Mouse (Mus musculus) heart, embryonic 16.5 days (tissue): Measurements from ENCODE around the gene Myl9. TPM values are rescaled to one million over a fixed set of nuclear protein-coding genes. Genes with fewer than 3 reads are reported as not detected.

Source experiments
- ATAC-seq: fragments of 200-750 bp; cut with Nextera tagmentation; replicated peaks from 2 replicates; pipeline ENCODE4 v1.8.0; 2017; ENCODE audit warnings: moderate number of reproducible peaks; ENCODE audit not compliant: insufficient read depth, low FRiP score; ENCODE audit errors: extremely low read depth
- H3K27ac ChIP-seq: fragments of 300-500 bp; sonication (generic); 2 replicates; pipeline ENCODE4 v1.5.1; 2014; ENCODE audit warnings: mild to moderate bottlenecking, low read length, control low read depth, moderate library complexity
- H3K27me3 ChIP-seq: fragments of 300-500 bp; sonication (generic); 2 replicates; pipeline ENCODE4 v1.6.1; 2014; ENCODE audit warnings: low read length, mixed read lengths; ENCODE audit not compliant: control insufficient read depth, insufficient read depth
- H3K36me3 ChIP-seq: fragments of 300-500 bp; sonication (generic); 2 replicates; pipeline ENCODE4 v1.6.1; 2014; ENCODE audit not compliant: control insufficient read depth, insufficient read depth
- H3K4me1 ChIP-seq: fragments of 300-500 bp; sonication (generic); 2 replicates; pipeline ENCODE4 v1.6.1; 2014; ENCODE audit warnings: low read length, mixed read lengths; ENCODE audit not compliant: control insufficient read depth, insufficient read depth
- H3K4me2 ChIP-seq: fragments of 300-500 bp; sonication (generic); 2 replicates; pipeline ENCODE4 v1.6.1; 2014; ENCODE audit warnings: low read depth, mild to moderate bottlenecking, control low read depth, low read length
- H3K4me3 ChIP-seq: fragments of 300-500 bp; sonication (generic); 2 replicates; pipeline ENCODE4 v1.5.1; 2014; ENCODE audit warnings: mild to moderate bottlenecking, control low read depth, low read length
- H3K9ac ChIP-seq: fragments of 300-500 bp; sonication (generic); 2 replicates; pipeline ENCODE4 v1.6.1; 2014; ENCODE audit warnings: low read length, control low read depth
- H3K9me3 ChIP-seq: fragments of 300-500 bp; sonication (generic); replicated peaks from 2 replicates; pipeline ENCODE4 v1.6.1; 2016; ENCODE audit warnings: low read length; ENCODE audit not compliant: control insufficient read depth
- WGBS: fragments of 180-500 bp; shearing (Covaris S2); extraction: QIAGEN DNeasy Blood & Tissue Kit; methylation state at CpG from one replicate; pipeline ENCODE4 v1.1.7; 2014; 5-methylcytosine and 5-hydroxymethylcytosine counted together
- polyA plus RNA-seq: library from polyadenylated mRNA; unstranded; fragments of >200 nt; fragmentation: Nextera tagmentation; extraction: Ambion mirVana; gene quantifications from 2 replicates; pipeline ENCODE4 v1.2.1, GENCODE M21; 2015

Gene Myl9
- polyA plus RNA-seq, 1 experiment from 2014 or later, result 1,731 TPM

GRCm38 (mm10) chr2:156779488-156779887 lies 4.3 kb downstream of the Myl9 start:
- ATAC-seq, result no peak
- WGBS, result 52% methylated on average over 2 of the region's 2 CpGs
- no peaks in the 10 kb centered on the region for H3K9me3 ChIP-seq
- H3K4me2 ChIP-seq, result peak overlapping the region; percentile 69
- peaks cover 10% of the 10 kb centered on the region; the same call in 1 of the 2 replicates for H3K36me3 ChIP-seq
- H3K27me3 ChIP-seq, result no peaks in the 10 kb centered on the region
- H3K27ac ChIP-seq, result no peak overlapping the region
- H3K4me3 ChIP-seq, result no peak overlapping the region
- no peak overlapping the region for H3K9ac ChIP-seq
- peaks cover 44% of the 10 kb centered on the region for H3K4me1 ChIP-seq

GRCm38 (mm10) chr2:156780129-156780528 lies 4.9 kb downstream of the Myl9 start:
- peaks cover 41% of the 10 kb centered on the region for H3K4me1 ChIP-seq
- ATAC-seq, result no peak
- 82% methylated on average over 9 of the region's 9 CpGs for WGBS
- no peak overlapping the region for H3K4me2 ChIP-seq
- H3K36me3 ChIP-seq, result peaks cover 10% of the 10 kb centered on the region; the same call in 1 of the 2 replicates
- no peak overlapping the region for H3K27ac ChIP-seq
- H3K9me3 ChIP-seq, result no peaks in the 10 kb centered on the region
- no peaks in the 10 kb centered on the region for H3K27me3 ChIP-seq
- H3K4me3 ChIP-seq, result no peak overlapping the region
- H3K9ac ChIP-seq, result no peak overlapping the region

- H3K36me3 ChIP-seq, result peaks cover 10% of the 10 kb centered on the region; the same call in 1 of the 2 replicates
- ATAC-seq, result no peak
- no peak overlapping the region for H3K4me2 ChIP-seq
- H3K9ac ChIP-seq, result no peak overlapping the region
- no peak overlapping the region for H3K27ac ChIP-seq
- no peaks in the 10 kb centered on the region for H3K27me3 ChIP-seq
- no peak overlapping the region for H3K4me3 ChIP-seq
- H3K4me1 ChIP-seq, result peaks cover 41% of the 10 kb centered on the region
- no peaks in the 10 kb centered on the region for H3K9me3 ChIP-seq
- WGBS, result 33% methylated on average over 17 of the region's 17 CpGs
These were observed 5.5 kb downstream of the Myl9 start for GRCm38 (mm10) chr2:156780752-156781151.

GRCm38 (mm10) chr2:156781281-156781680 lies 6.1 kb downstream of the Myl9 start:
- H3K4me2 ChIP-seq, result no peak overlapping the region
- peaks cover 10% of the 10 kb centered on the region; the same call in 1 of the 2 replicates for H3K36me3 ChIP-seq
- H3K27me3 ChIP-seq, result no peaks in the 10 kb centered on the region
- 71% methylated on average over 4 of the region's 4 CpGs for WGBS
- H3K9me3 ChIP-seq, result no peaks in the 10 kb centered on the region
- H3K9ac ChIP-seq, result no peak overlapping the region
- ATAC-seq, result no peak
- H3K27ac ChIP-seq, result no peak overlapping the region
- H3K4me3 ChIP-seq, result no peak overlapping the region
- H3K4me1 ChIP-seq, result peaks cover 41% of the 10 kb centered on the region

- H3K4me1 ChIP-seq, result peaks cover 39% of the 10 kb centered on the region
- no peak overlapping the region for H3K4me2 ChIP-seq
- no peaks in the 10 kb centered on the region for H3K9me3 ChIP-seq
- H3K27ac ChIP-seq, result no peak overlapping the region
- H3K4me3 ChIP-seq, result no peak overlapping the region
- no peak overlapping the region for H3K9ac ChIP-seq
- no peaks in the 10 kb centered on the region for H3K27me3 ChIP-seq
- WGBS, result 64% methylated on average over 4 of the region's 4 CpGs
- no peak for ATAC-seq
- peaks cover 10% of the 10 kb centered on the region; the same call in 1 of the 2 replicates for H3K36me3 ChIP-seq
These were observed 6.7 kb downstream of the Myl9 start for GRCm38 (mm10) chr2:156781836-156782480.

GRCm38 (mm10) chr2:156782481-156783348 lies 7.5 kb downstream of the Myl9 start:
- WGBS, result 82% methylated on average over 10 of the region's 10 CpGs
- peaks cover 32% of the 10 kb centered on the region for H3K4me1 ChIP-seq
- no peaks in the 10 kb centered on the region for H3K27me3 ChIP-seq

GRCm38 (mm10) chr2:156783349-156783728 lies 8.1 kb downstream of the Myl9 start:
- 21% methylated on average over 9 of the region's 9 CpGs for WGBS
- Histone ChIP-seq H3K9ac (no peak overlapping the region), H3K4me2 (no peak overlapping the region), H3K36me3 (peaks cover 10% of the 10 kb centered on the region; the same call in 1 of the 2 replicates), H3K27me3 (no peaks in the 10 kb centered on the region), H3K4me3 (no peak overlapping the region), H3K27ac (peak overlapping the region; percentile 10; the same call in 1 of the 2 replicates), H3K4me1 (peaks cover 28% of the 10 kb centered on the region), H3K9me3 (no peaks in the 10 kb centered on the region)
- ATAC-seq, result 0 out of 2 replicates have a peak, but pooled peaks have one; percentile 49

More at GRCm38 (mm10) chr2:156782481-156783348, 7.5 kb downstream of the Myl9 start:
- no peaks in the 10 kb centered on the region for H3K9me3 ChIP-seq
- H3K4me2 ChIP-seq, result no peak overlapping the region
- no peak for ATAC-seq
- no peak overlapping the region for H3K9ac ChIP-seq
- H3K36me3 ChIP-seq, result peaks cover 10% of the 10 kb centered on the region; the same call in 1 of the 2 replicates
- no peak overlapping the region for H3K4me3 ChIP-seq
- peak overlapping the region; percentile 28; the same call in 1 of the 2 replicates for H3K27ac ChIP-seq

- 34% methylated on average over 7 of the region's 7 CpGs for WGBS
These were observed 8.9 kb downstream of the Myl9 start for GRCm38 (mm10) chr2:156784016-156784585.

More at GRCm38 (mm10) chr2:156784016-156784585, 8.9 kb downstream of the Myl9 start:
- H3K27me3 ChIP-seq, result no peaks in the 10 kb centered on the region
- no peak for ATAC-seq
- H3K9ac ChIP-seq, result no peak overlapping the region
- H3K4me3 ChIP-seq, result no peak overlapping the region
- no peaks in the 10 kb centered on the region for H3K9me3 ChIP-seq
- H3K4me1 ChIP-seq, result peaks cover 21% of the 10 kb centered on the region
- H3K36me3 ChIP-seq, result peaks cover 7% of the 10 kb centered on the region; the same call in 1 of the 2 replicates
- H3K27ac ChIP-seq, result peak overlapping the region; percentile 22; the same call in 1 of the 2 replicates
- no peak overlapping the region for H3K4me2 ChIP-seq
